Mouse (Mus musculus): ENCODE measurements around the gene Polq.

The Polq gene

GRCm38 (mm10) chr16:37011061-37011921 is at the start of gene Polq:
Polq (plus strand) TSS chr16:37011786.
- peak; percentile 30 for DNase-seq (ENCODE audit: extremely low read depth, low read depth, low spot score)

GRCm38 (mm10) chr16:36963415-36963814 is 48.2 kb upstream of the Polq start:
- DNase-seq (ENCODE audit: extremely low read depth, low read depth, low spot score): no peak

- DNase-seq (ENCODE audit: extremely low read depth, low read depth, low spot score): no peak
Measured at GRCm38 (mm10) chr16:36979127-36979526, 32.5 kb upstream of the Polq start.

- DNase-seq (ENCODE audit: extremely low read depth, low read depth, low spot score): no peak
Measured at GRCm38 (mm10) chr16:36983796-36984195, 27.8 kb upstream of the Polq start.

GRCm38 (mm10) chr16:36985636-36986042 is 25.9 kb upstream of the Polq start:
- no peak for DNase-seq (ENCODE audit: extremely low read depth, low read depth, low spot score)

- no peak for DNase-seq (ENCODE audit: extremely low read depth, low read depth, low spot score)
Measured at GRCm38 (mm10) chr16:36987399-36987798, 24.2 kb upstream of the Polq start.

- no peak for DNase-seq (ENCODE audit: extremely low read depth, low read depth, low spot score)
Measured at GRCm38 (mm10) chr16:36988066-36988465, 23.5 kb upstream of the Polq start.

GRCm38 (mm10) chr16:36989493-36989892 is 22.1 kb upstream of the Polq start:
- no peak for DNase-seq (ENCODE audit: extremely low read depth, low read depth, low spot score)

GRCm38 (mm10) chr16:36989999-36990625 is 21.5 kb upstream of the Polq start, which contains the start of gene Fbxo40:
Fbxo40 (minus strand) TSS chr16:36990467.
- no peak for DNase-seq (ENCODE audit: extremely low read depth, low read depth, low spot score)

GRCm38 (mm10) chr16:36997650-36998049 is 13.9 kb upstream of the Polq start:
- DNase-seq (ENCODE audit: extremely low read depth, low read depth, low spot score): no peak

GRCm38 (mm10) chr16:36999366-36999972 is 12.1 kb upstream of the Polq start:
- no peak for DNase-seq (ENCODE audit: extremely low read depth, low read depth, low spot score)

- no peak for DNase-seq (ENCODE audit: extremely low read depth, low read depth, low spot score)
Measured at GRCm38 (mm10) chr16:37009262-37009661, 2.3 kb upstream of the Polq start.

- DNase-seq (ENCODE audit: extremely low read depth, low read depth, low spot score): no peak
Measured at GRCm38 (mm10) chr16:37010370-37010769, 1.2 kb upstream of the Polq start.

GRCm38 (mm10) chr16:37011922-37012289 is 320 bp downstream of the Polq start:
- no peak for DNase-seq (ENCODE audit: extremely low read depth, low read depth, low spot score)

GRCm38 (mm10) chr16:37012336-37012735 is 750 bp downstream of the Polq start:
- no peak for DNase-seq (ENCODE audit: extremely low read depth, low read depth, low spot score)

GRCm38 (mm10) chr16:37027581-37027980 is 16.0 kb downstream of the Polq start:
- DNase-seq (ENCODE audit: extremely low read depth, low read depth, low spot score): no peak

- DNase-seq (ENCODE audit: extremely low read depth, low read depth, low spot score): no peak
Measured at GRCm38 (mm10) chr16:37031996-37032395, 20.4 kb downstream of the Polq start.

- DNase-seq (ENCODE audit: extremely low read depth, low read depth, low spot score): no peak
Measured at GRCm38 (mm10) chr16:37034751-37035150, 23.2 kb downstream of the Polq start.

GRCm38 (mm10) chr16:37059631-37060030 is 48.0 kb downstream of the Polq start:
- DNase-seq (ENCODE audit: extremely low read depth, low read depth, low spot score): no peak

- no peak for DNase-seq (ENCODE audit: extremely low read depth, low read depth, low spot score)
Measured at GRCm38 (mm10) chr16:37061261-37061660, 49.7 kb downstream of the Polq start.

GRCm38 (mm10) chr16:37072354-37072753 is 60.8 kb downstream of the Polq start:
- DNase-seq (ENCODE audit: extremely low read depth, low read depth, low spot score): no peak

- no peak for DNase-seq (ENCODE audit: extremely low read depth, low read depth, low spot score)
Measured at GRCm38 (mm10) chr16:37089648-37090047, 78.1 kb downstream of the Polq start.

All from fat pad, adult 2 months (tissue).